Mouse (Mus musculus) heart, postnatal 0 days (tissue): ENCODE measurements at regions not wholly inside any gene's neighbourhood (a gene's known extent, or its start where the extent isn't known, plus 50 kb on each side); places are given as distances from the start of the nearest gene placed in this dataset.
A peak's percentile ranks its signal among the peaks of the same experiment; 100 is the strongest.

Experiments
- CTCF ChIP-seq: IDR thresholded peaks from 2 replicates; pipeline ENCODE4 v1.5.1; 2016; ENCODE audit warnings: antibody characterized with exemption, control low read depth, low read depth
- EP300 ChIP-seq: IDR thresholded peaks from 2 replicates; pipeline ENCODE4 v1.6.1; 2016; ENCODE audit warnings: antibody characterized with exemption, low read depth

GRCm38 (mm10) chr12:97872391-97872790, 386.9 kb downstream of the Galc start:
- TF ChIP-seq CTCF (peak; percentile 88), EP300 (no peak)
